Mouse (Mus musculus): Measurements from ENCODE around the gene Slco3a1.
A peak's percentile ranks its signal among the peaks of the same experiment; 100 is the strongest.

Gene Slco3a1

GRCm38 (mm10) chr7:74381881-74382281 is 172.7 kb downstream of the Slco3a1 start:
- DNase-seq (ENCODE audit: low read depth): no peak

GRCm38 (mm10) chr7:74381051-74381450 is 173.5 kb downstream of the Slco3a1 start:
- DNase-seq (ENCODE audit: low read depth): no peak

GRCm38 (mm10) chr7:74377909-74378308 is 176.7 kb downstream of the Slco3a1 start:
- no peak for DNase-seq (ENCODE audit: low read depth)

GRCm38 (mm10) chr7:74376397-74377044 is 178.1 kb downstream of the Slco3a1 start:
- no peak for DNase-seq (ENCODE audit: low read depth)

- DNase-seq (ENCODE audit: low read depth): no peak
Observed at GRCm38 (mm10) chr7:74375174-74375957, 179.2 kb downstream of the Slco3a1 start.

- no peak for DNase-seq (ENCODE audit: low read depth)
Observed at GRCm38 (mm10) chr7:74373056-74373455, 181.5 kb downstream of the Slco3a1 start.

- no peak for DNase-seq (ENCODE audit: low read depth)
Observed at GRCm38 (mm10) chr7:74372141-74372582, 182.4 kb downstream of the Slco3a1 start.

- DNase-seq (ENCODE audit: low read depth): no peak
Observed at GRCm38 (mm10) chr7:74371656-74372055, 182.9 kb downstream of the Slco3a1 start.

- DNase-seq (ENCODE audit: low read depth): peak; percentile 50
Observed at GRCm38 (mm10) chr7:74371208-74371607, 183.4 kb downstream of the Slco3a1 start.

- peak; percentile 39 for DNase-seq (ENCODE audit: low read depth)
Observed at GRCm38 (mm10) chr7:74369657-74370056, 184.9 kb downstream of the Slco3a1 start.

GRCm38 (mm10) chr7:74368256-74368980 is 186.2 kb downstream of the Slco3a1 start:
- no peak for DNase-seq (ENCODE audit: low read depth)

GRCm38 (mm10) chr7:74367350-74367749 is 187.2 kb downstream of the Slco3a1 start:
- DNase-seq (ENCODE audit: low read depth): peak; percentile 27

GRCm38 (mm10) chr7:74365623-74366022 is 189.0 kb downstream of the Slco3a1 start:
- DNase-seq (ENCODE audit: low read depth): no peak

- DNase-seq (ENCODE audit: low read depth): no peak
Observed at GRCm38 (mm10) chr7:74364956-74365355, 189.6 kb downstream of the Slco3a1 start.

- peak; percentile 61 for DNase-seq (ENCODE audit: low read depth)
Observed at GRCm38 (mm10) chr7:74363440-74363839, 191.1 kb downstream of the Slco3a1 start.

GRCm38 (mm10) chr7:74361677-74362076 is 192.9 kb downstream of the Slco3a1 start:
- DNase-seq (ENCODE audit: low read depth): no peak

- DNase-seq (ENCODE audit: low read depth): peak; percentile 60
Observed at GRCm38 (mm10) chr7:74357027-74357426, 197.6 kb downstream of the Slco3a1 start.

GRCm38 (mm10) chr7:74354527-74355256 is 199.9 kb downstream of the Slco3a1 start:
- peak; percentile 61 for DNase-seq (ENCODE audit: low read depth)

- DNase-seq (ENCODE audit: low read depth): no peak
Observed at GRCm38 (mm10) chr7:74353707-74354468, 200.7 kb downstream of the Slco3a1 start.

GRCm38 (mm10) chr7:74353240-74353639 is 201.3 kb downstream of the Slco3a1 start:
- no peak for DNase-seq (ENCODE audit: low read depth)

- DNase-seq (ENCODE audit: low read depth): no peak
Observed at GRCm38 (mm10) chr7:74348318-74348890, 206.2 kb downstream of the Slco3a1 start.
